Mouse (Mus musculus) kidney, adult 2 months (tissue): Measurements from ENCODE around the gene Arhgap44.

Experiments used
- CTCF ChIP-seq: fragments of 200-500 bp; conservative IDR thresholded peaks from 2 replicates; pipeline ENCODE4 v1.5.1; 2011; ENCODE audit warnings: low read depth, mild to moderate bottlenecking, control low read depth, low read length, moderate library complexity, mixed read lengths; ENCODE audit not compliant: insufficient read depth, insufficient read length
- POLR2A ChIP-seq: fragments of 200-500 bp; IDR thresholded peaks from one replicate; pipeline ENCODE4 v1.6.1; 2011; ENCODE audit warnings: low read depth, low read length, control low read depth

- TF ChIP-seq CTCF (peak; percentile 80), POLR2A (no peak)
These were observed 194.3 kb downstream of the Arhgap44 start for GRCm38 (mm10) chr11:64968507-64968906.
